ENCODE assay signal across 12 mouse cellular contexts in genomic region chr9:42887930-42888329, GRCm38 (mm10). TPM values are rescaled to one million over a fixed set of nuclear protein-coding genes. Genes with fewer than 3 reads are reported as not detected.
"Had no signal": no experiment of that assay in that cellular context is flagged by ENCODE, and none has a peak within 500 bp of the region (broad histone marks: within the 10 kb centered on the region; RNA-seq: fewer than 3 reads in every experiment).

No protein-coding gene starts in this region.

- DNase-seq: retina, postnatal 1 day; right cerebral cortex, postnatal 14 days; right cerebral cortex, postnatal 25 days; right cerebral cortex, postnatal 4 days; spleen, adult 18-20 months; thymus, adult 18-20 months; thymus, adult 2 months; thymus, postnatal 14 days; thymus, postnatal 25 days; thymus, postnatal 36 days; thymus, postnatal 4 days had no signal

RNA-seq across cellular contexts. Expression of gene Grik4, which starts 56.4 kb away (rescaled TPM):
- total RNA-seq: neutrophil, adult 5-6 weeks had no signal
